Mouse (Mus musculus): Measurements from ENCODE around the gene Crnkl1.
"Not testable (repeated sequence)": the region's sequence is repeated elsewhere in the genome, so short reads cannot be mapped to it uniquely, and the experiment has no call there.

Gene Crnkl1

GRCm38 (mm10) chr2:145905884-145906283, 28.9 kb downstream of the Crnkl1 start:
- not testable (repeated sequence) for DNase-seq

GRCm38 (mm10) chr2:145905156-145905555, 29.7 kb downstream of the Crnkl1 start:
- DNase-seq, result no peak

- no peak for DNase-seq
Observed at GRCm38 (mm10) chr2:145903983-145904616, 30.7 kb downstream of the Crnkl1 start.

- peak; percentile 91 to 93 for DNase-seq
Observed at GRCm38 (mm10) chr2:145903061-145903901, 31.5 kb downstream of the Crnkl1 start.

- no peak for DNase-seq
Observed at GRCm38 (mm10) chr2:145901861-145902260, 33.0 kb downstream of the Crnkl1 start, which contains the start of gene Naa20. Gene Naa20 (plus strand): TSS chr2:145902099.

- DNase-seq, result not testable (repeated sequence)
Observed at GRCm38 (mm10) chr2:145900318-145900717, 34.5 kb downstream of the Crnkl1 start.

GRCm38 (mm10) chr2:145898106-145898505, 36.7 kb downstream of the Crnkl1 start:
- DNase-seq, result peak; percentile 68 to 81

- no peak for DNase-seq
Observed at GRCm38 (mm10) chr2:145893756-145894155, 41.1 kb downstream of the Crnkl1 start.

- DNase-seq, result no peak
Observed at GRCm38 (mm10) chr2:145890571-145890970, 44.2 kb downstream of the Crnkl1 start.

- DNase-seq, result no peak
Observed at GRCm38 (mm10) chr2:145888766-145889480, 45.9 kb downstream of the Crnkl1 start.

- DNase-seq, result no peak
Observed at GRCm38 (mm10) chr2:145887937-145888765, 46.7 kb downstream of the Crnkl1 start.

- no peak for DNase-seq
Observed at GRCm38 (mm10) chr2:145884913-145885785, 49.7 kb downstream of the Crnkl1 start.

GRCm38 (mm10) chr2:145884036-145884912, 50.5 kb downstream of the Crnkl1 start:
- DNase-seq, result no peak

- no peak for DNase-seq
Observed at GRCm38 (mm10) chr2:145882398-145882797, 52.4 kb downstream of the Crnkl1 start.

GRCm38 (mm10) chr2:145881932-145882331, 52.9 kb downstream of the Crnkl1 start:
- DNase-seq, result no peak

GRCm38 (mm10) chr2:145880887-145881747, 53.7 kb downstream of the Crnkl1 start:
- DNase-seq, result peak; percentile 44 to 51

- DNase-seq, result no peak
Observed at GRCm38 (mm10) chr2:145877191-145877590, 57.6 kb downstream of the Crnkl1 start.

GRCm38 (mm10) chr2:145874879-145875482, 59.8 kb downstream of the Crnkl1 start:
- no peak for DNase-seq

- DNase-seq, result no peak
Observed at GRCm38 (mm10) chr2:145873953-145874352, 60.9 kb downstream of the Crnkl1 start.

Data from cerebellum, adult 18-20 months (tissue).